In genomic region chr11:103198339-103198738, GRCm38 (mm10) we compare ENCODE assay signal across 10 mouse cellular contexts. TPM values are rescaled to one million over a fixed set of nuclear protein-coding genes. Genes with fewer than 3 reads are reported as not detected.
DNase-seq lines count a peak whose midpoint lies in the region; ATAC-seq and TF ChIP-seq lines count a peak whose summit lies in the region.
"Had no signal": no experiment of that assay in that cellular context is flagged by ENCODE, and none has a peak within 500 bp of the region (broad histone marks: within the 10 kb centered on the region; RNA-seq: fewer than 3 reads in every experiment).

No protein-coding gene starts in this region.

- peak; percentile 10 for DNase-seq in gastrocnemius, adult 2 months
- no peak for DNase-seq in gastrocnemius, postnatal 10 days
- DNase-seq in lung, postnatal 0 days (ENCODE audit: low spot score), result no peak
- DNase-seq in lung, adult 18-20 months, result no peak
- DNase-seq in thymus, adult 18-20 months, result no peak
- DNase-seq in layer of hippocampus, postnatal 10 days (ENCODE audit: low spot score in 2 of 2), result no peak
- DNase-seq: B cell, adult 2 months had no signal

- no peak for TF ChIP-seq EP300 in lung, postnatal 0 days (IDR thresholded peaks at IDR 0.05)

- no peak overlapping the region for H3K9ac ChIP-seq in lung, postnatal 0 days (replicated peaks; ENCODE audit: low read depth)
- H3K9ac ChIP-seq in intestine, embryonic 15.5 days, result no peak overlapping the region
- H3K9ac ChIP-seq in stomach, embryonic 15.5 days, result no peak overlapping the region

- 10% methylated on average over 16 of the region's 16 CpGs for WGBS in lung, postnatal 0 days
- 12% methylated on average over 16 of the region's 16 CpGs for WGBS in intestine, embryonic 15.5 days
- 17% methylated on average over 16 of the region's 16 CpGs for WGBS in stomach, embryonic 15.5 days

- H3K9me3 ChIP-seq in lung, postnatal 0 days (ENCODE audit: low read length), result no peaks in the 10 kb centered on the region
- H3K9me3 ChIP-seq in intestine, embryonic 15.5 days, result no peaks in the 10 kb centered on the region
- H3K9me3 ChIP-seq in stomach, embryonic 15.5 days, result no peaks in the 10 kb centered on the region

- no peak for ATAC-seq in lung, postnatal 0 days
- ATAC-seq in intestine, embryonic 15.5 days, result no peak
- no peak for ATAC-seq in stomach, embryonic 15.5 days (ENCODE audit: insufficient read depth, low FRiP score, low read depth)

- H3K4me3 ChIP-seq in gastrocnemius, adult 2 months, result no peak overlapping the region
- H3K4me3 ChIP-seq in lung, postnatal 0 days (ENCODE audit: low read depth, low read length), result 0 out of 2 replicates have a peak overlapping the region, but pooled peaks have one; percentile 4
- H3K4me3 ChIP-seq in intestine, embryonic 15.5 days (replicated peaks), result peak overlapping the region; percentile 50
- H3K4me3 ChIP-seq in stomach, embryonic 15.5 days (replicated peaks), result peak overlapping the region; percentile 49

- intact Hi-C loops in gastrocnemius, adult 2 months (cut with DNase I), result no loop called here

- no peaks in the 10 kb centered on the region for H3K36me3 ChIP-seq in lung, postnatal 0 days (ENCODE audit: insufficient read depth, low read length)
- no peaks in the 10 kb centered on the region for H3K36me3 ChIP-seq in intestine, embryonic 15.5 days
- H3K36me3 ChIP-seq in stomach, embryonic 15.5 days, result no peaks in the 10 kb centered on the region

- peaks cover 9% of the 10 kb centered on the region; the same call in 1 of the 2 replicates for H3K27me3 ChIP-seq in lung, postnatal 0 days (replicated peaks; ENCODE audit: insufficient read depth, low read length)
- H3K27me3 ChIP-seq in intestine, embryonic 15.5 days (replicated peaks), result peaks cover 61% of the 10 kb centered on the region
- peaks cover 57% of the 10 kb centered on the region for H3K27me3 ChIP-seq in stomach, embryonic 15.5 days (replicated peaks)

- H3K27ac ChIP-seq in gastrocnemius, adult 2 months, result no peak overlapping the region
- H3K27ac ChIP-seq in lung, postnatal 0 days (ENCODE audit: low read length), result no peak overlapping the region
- no peak overlapping the region for H3K27ac ChIP-seq in intestine, embryonic 15.5 days
- no peak overlapping the region for H3K27ac ChIP-seq in stomach, embryonic 15.5 days

- TF ChIP-seq CTCF in gastrocnemius, adult 2 months (IDR thresholded peaks at IDR 0.05), result no peak
- TF ChIP-seq CTCF in lung, postnatal 0 days (IDR thresholded peaks at IDR 0.05), result no peak

- no peak overlapping the region for H3K4me2 ChIP-seq in lung, postnatal 0 days (replicated peaks; ENCODE audit: low read depth, low read length)
- peak overlapping the region; percentile 93 for H3K4me2 ChIP-seq in intestine, embryonic 15.5 days (replicated peaks)
- peak overlapping the region; percentile 95 for H3K4me2 ChIP-seq in stomach, embryonic 15.5 days

- peaks cover 3% of the 10 kb centered on the region for H3K4me1 ChIP-seq in lung, postnatal 0 days (ENCODE audit: insufficient read depth, low read depth, low read length)
- H3K4me1 ChIP-seq in intestine, embryonic 15.5 days (replicated peaks), result peaks cover 20% of the 10 kb centered on the region
- H3K4me1 ChIP-seq in stomach, embryonic 15.5 days, result peaks cover 19% of the 10 kb centered on the region

RNA-seq across cellular contexts. Expression of gene 1700023F06Rik, which starts 10.0 kb away (rescaled TPM):
- total RNA-seq in gastrocnemius, adult 2 months (2021), result not detected
- not detected for total RNA-seq in gastrocnemius, postnatal 10 days (2021)
- 0.38 and 0.44 TPM in 2 replicates for polyA plus RNA-seq in lung, postnatal 0 days (2015; fragmentation: Nextera tagmentation; extraction: Ambion mirVana)
- polyA plus RNA-seq in intestine, embryonic 15.5 days (2015; fragmentation: Nextera tagmentation; extraction: Ambion mirVana), result 0.73 and 1.0 TPM in 2 replicates
- polyA plus RNA-seq in stomach, embryonic 15.5 days (2015; fragmentation: Nextera tagmentation; extraction: Ambion mirVana), result 1.0 and 1.4 TPM in 2 replicates
- 1 to 10 TPM; 1.8 TPM for total RNA-seq in layer of hippocampus, postnatal 10 days (2021)
- total RNA-seq: gastrocnemius, postnatal 4 days had no signal

RNA-seq across cellular contexts. Expression of gene Spata32, which starts 19.9 kb away (rescaled TPM):
- total RNA-seq in gastrocnemius, adult 2 months (2021), result not detected
- not detected for total RNA-seq in gastrocnemius, postnatal 10 days (2021)
- not detected in 2 replicates for polyA plus RNA-seq in lung, postnatal 0 days (2015; fragmentation: Nextera tagmentation; extraction: Ambion mirVana)
- not detected in 2 replicates for polyA plus RNA-seq in intestine, embryonic 15.5 days (2015; fragmentation: Nextera tagmentation; extraction: Ambion mirVana)
- not detected in 2 replicates for polyA plus RNA-seq in stomach, embryonic 15.5 days (2015; fragmentation: Nextera tagmentation; extraction: Ambion mirVana)
- total RNA-seq in layer of hippocampus, postnatal 10 days (2021), result 1 to 10 TPM; 1.3 to 1.4 TPM
- total RNA-seq: gastrocnemius, postnatal 4 days had no signal

RNA-seq across cellular contexts. Expression of gene Fmnl1, which starts 27.4 kb away (rescaled TPM):
- total RNA-seq in gastrocnemius, adult 2 months (2021), result 1 to 10 TPM; 4.2 to 5.7 TPM
- total RNA-seq in gastrocnemius, postnatal 10 days (2021), result 1 to 10 TPM; 6.3 to 8.9 TPM
- polyA plus RNA-seq in lung, postnatal 0 days (2015; fragmentation: Nextera tagmentation; extraction: Ambion mirVana), result 4.1 and 4.9 TPM in 2 replicates
- 2.0 and 2.2 TPM in 2 replicates for polyA plus RNA-seq in intestine, embryonic 15.5 days (2015; fragmentation: Nextera tagmentation; extraction: Ambion mirVana)
- 3.8 and 4.0 TPM in 2 replicates for polyA plus RNA-seq in stomach, embryonic 15.5 days (2015; fragmentation: Nextera tagmentation; extraction: Ambion mirVana)
- 10 to 100 TPM; 83.4 to 87.0 TPM for total RNA-seq in layer of hippocampus, postnatal 10 days (2021)

Comparison
In these comparisons a context has a peak if more than half of its experiments do, and no peak if none do; other contexts are left out.
1. RNA of gene Fmnl1, which starts 27.4 kb away (total RNA-seq): 83.4 to 87.0 TPM in layer of hippocampus, postnatal 10 days; 6.3 to 8.9 TPM in gastrocnemius, postnatal 10 days and 4.2 to 5.7 TPM in gastrocnemius, adult 2 months; every median in the first group is over 4 times any median in the second.